Mouse (Mus musculus) thymus, adult 2 months (tissue): ENCODE measurements around the gene Ndufaf3. TPM values are rescaled to one million over a fixed set of nuclear protein-coding genes. Genes with fewer than 3 reads are reported as not detected.
"Not testable (repeated sequence)": the region's sequence is repeated elsewhere in the genome, so short reads cannot be mapped to it uniquely, and the experiment has no call there.

Source experiments
- DNase-seq: peaks from one replicate; pipeline ENCODE4 v3.0.0; 2021
- H3K27ac ChIP-seq: fragments of 200-500 bp; 2 replicates; pipeline ENCODE4 v1.5.1; 2012; ENCODE audit warnings: low read length, control low read depth; ENCODE audit not compliant: control insufficient read depth, insufficient read depth
- H3K27me3 ChIP-seq: fragments of 200-500 bp; 2 replicates; pipeline ENCODE4 v1.6.1; 2012; ENCODE audit warnings: mild to moderate bottlenecking, low read length, moderate library complexity, mixed read lengths; ENCODE audit not compliant: control insufficient read depth, insufficient read depth
- H3K36me3 ChIP-seq: fragments of 200-500 bp; 2 replicates; pipeline ENCODE4 v1.6.1; 2012; ENCODE audit warnings: mild to moderate bottlenecking, low read length, moderate library complexity; ENCODE audit not compliant: control insufficient read depth, insufficient read depth
- H3K4me1 ChIP-seq: fragments of 200-500 bp; replicated peaks from 2 replicates; pipeline ENCODE4 v1.6.1; 2012; ENCODE audit warnings: low read length; ENCODE audit not compliant: control insufficient read depth, insufficient read depth
- H3K4me3 ChIP-seq: fragments of 200-500 bp; 2 replicates; pipeline ENCODE4 v1.5.1; 2012; ENCODE audit warnings: mild to moderate bottlenecking, low read length, control low read depth, moderate library complexity; ENCODE audit not compliant: control insufficient read depth, insufficient read depth
- CTCF ChIP-seq: fragments of 200-500 bp; IDR thresholded peaks from 2 replicates; pipeline ENCODE4 v1.5.1; 2012; ENCODE audit warnings: mild to moderate bottlenecking, control low read depth, low read length, moderate library complexity, borderline replicate concordance; ENCODE audit not compliant: control insufficient read depth, poor library complexity, insufficient read depth; ENCODE audit errors: extremely low read depth
- POLR2A ChIP-seq: fragments of 200-500 bp; IDR thresholded peaks from 2 replicates; pipeline ENCODE4 v1.6.1; 2012; ENCODE audit warnings: mild to moderate bottlenecking, low read length, control low read depth, moderate library complexity; ENCODE audit not compliant: control insufficient read depth, poor library complexity, insufficient read depth; ENCODE audit errors: extremely low read depth
- WGBS: fragments of 180-500 bp; shearing (Covaris S2); methylation state at CpG from one replicate; pipeline ENCODE4 v1.1.7; 2018; 5-methylcytosine and 5-hydroxymethylcytosine counted together
- polyA plus RNA-seq: library from polyadenylated mRNA; depleted of rRNA; stranded (reverse); fragments of >200 nt; gene quantifications from 2 replicates; pipeline ENCODE4 v1.2.3, GENCODE M21; 2012; rRNA removed

The Ndufaf3 gene
- 65.5 and 74.2 TPM in 2 replicates for polyA plus RNA-seq

DNA sequence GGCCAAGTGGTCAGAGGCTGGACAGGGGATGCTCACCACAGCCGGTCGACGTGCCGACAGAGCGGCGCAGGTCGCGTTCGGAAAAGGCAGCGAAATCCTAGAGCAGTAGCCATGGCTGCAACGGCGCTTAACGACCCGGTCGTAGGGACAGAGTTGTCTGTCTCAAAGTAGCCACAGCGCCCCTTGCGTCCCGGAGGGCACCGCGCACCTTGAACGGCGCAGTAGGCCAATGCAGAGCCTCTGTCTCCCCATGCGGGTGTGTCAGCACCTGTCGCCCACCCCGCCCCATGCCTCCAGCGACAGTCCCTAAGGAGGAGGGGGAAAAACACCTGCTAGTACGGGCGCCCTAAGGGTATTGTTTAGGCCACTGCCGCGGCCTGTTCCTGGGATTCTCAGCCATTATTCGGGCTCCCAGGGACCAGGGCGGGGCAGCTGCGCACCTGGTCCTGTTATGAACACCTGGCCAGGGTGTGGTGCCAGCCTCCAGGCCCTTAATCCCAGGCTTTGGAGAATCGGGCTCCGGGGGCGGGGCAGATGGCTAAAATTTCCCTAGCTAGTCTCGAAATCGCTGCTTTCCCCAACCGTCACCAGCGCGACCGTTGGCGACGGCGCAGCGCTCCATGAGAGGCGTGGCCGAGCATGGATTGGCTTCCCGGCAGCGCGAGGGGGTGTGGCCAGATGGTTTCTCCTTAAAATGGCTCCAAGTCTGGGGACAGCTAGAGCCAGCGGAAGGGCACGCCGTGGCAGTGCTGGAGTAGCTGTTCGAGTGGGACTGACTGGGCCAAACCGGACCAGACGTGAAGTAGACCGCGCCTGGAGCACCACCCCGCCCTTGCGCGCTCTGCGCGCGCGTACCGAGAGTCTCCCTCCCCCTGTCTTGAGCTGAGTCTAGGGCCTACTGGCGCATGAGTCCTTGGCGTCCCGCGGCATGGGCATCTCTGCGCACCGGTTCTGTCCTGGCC is at the start of gene Ndufaf3:
Ndufaf3 (minus strand) TSS at position 620 of the 962 bp plus-strand sequence.
- under 1% methylated on average over 73 of the region's 73 CpGs for WGBS
- Histone ChIP-seq H3K27me3 (no peaks in the 10 kb centered on the region), H3K4me1 (peaks cover 23% of the 10 kb centered on the region), H3K27ac (peak within 1 kb of the TSS; percentile 81), H3K36me3 (peaks cover 7% of the 10 kb centered on the region), H3K4me3 (peak within 1 kb of the TSS; percentile 87)
- DNase-seq: peak; percentile 98
- TF ChIP-seq CTCF: peak; percentile 95
- peak; percentile 95; the same call in 1 of the 2 replicates for TF ChIP-seq POLR2A

DNA sequence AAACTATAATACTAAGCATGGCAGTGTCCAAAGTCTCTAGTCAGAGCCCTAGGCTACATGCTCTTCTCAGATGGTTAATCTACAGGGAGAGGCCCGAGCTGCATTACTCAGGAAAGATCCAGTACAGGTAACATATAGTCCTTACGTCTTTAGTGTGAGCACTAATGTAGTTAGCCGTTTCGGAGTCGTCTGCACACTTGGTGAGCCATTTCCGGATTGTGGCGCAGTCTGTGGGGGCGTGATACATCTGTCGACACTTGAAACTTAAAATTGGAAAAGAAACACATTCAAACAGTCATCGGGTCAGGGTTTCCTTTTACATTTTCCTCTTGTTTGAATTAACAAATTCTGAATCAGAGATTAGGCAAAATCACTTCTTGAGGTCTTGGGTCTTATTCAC is 44.3 kb upstream of the Ndufaf3 start:
- Histone ChIP-seq H3K4me1 (0 out of 2 replicates have a peak, but pooled peaks cover under 1% of the 10 kb centered on the region), H3K27ac (no peak overlapping the region), H3K36me3 (peaks cover 90% of the 10 kb centered on the region), H3K4me3 (no peak overlapping the region), H3K27me3 (no peaks in the 10 kb centered on the region)
- DNase-seq: no peak
- 95% methylated on average over 10 of the region's 10 CpGs for WGBS
- no peak for TF ChIP-seq POLR2A
- no peak for TF ChIP-seq CTCF

DNA sequence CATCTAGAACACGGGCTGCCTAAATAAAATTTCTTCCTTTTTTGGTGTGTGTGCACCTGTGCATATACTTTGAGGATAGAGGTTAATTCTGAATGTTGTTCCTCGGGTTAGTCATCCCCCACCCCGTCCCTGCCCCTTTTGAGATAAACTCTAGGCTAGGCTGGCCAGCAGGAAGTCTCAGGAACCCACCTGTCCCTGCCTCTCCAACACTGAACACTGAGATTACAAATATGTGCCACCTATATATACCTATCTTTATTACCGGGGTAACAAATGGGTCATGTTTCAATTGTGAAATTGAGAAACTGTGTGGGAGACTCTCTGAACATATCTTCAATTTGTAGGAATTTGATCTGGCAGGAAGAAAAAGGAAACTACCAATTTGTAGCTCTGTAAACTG is 41.7 kb upstream of the Ndufaf3 start:
- 92% methylated on average over 4 of the region's 4 CpGs for WGBS
- Histone ChIP-seq H3K27ac (no peak overlapping the region), H3K27me3 (no peaks in the 10 kb centered on the region), H3K36me3 (peaks cover 95% of the 10 kb centered on the region), H3K4me1 (no peaks in the 10 kb centered on the region), H3K4me3 (no peak overlapping the region)
- no peak for DNase-seq
- TF ChIP-seq CTCF (no peak), POLR2A (no peak)

DNA sequence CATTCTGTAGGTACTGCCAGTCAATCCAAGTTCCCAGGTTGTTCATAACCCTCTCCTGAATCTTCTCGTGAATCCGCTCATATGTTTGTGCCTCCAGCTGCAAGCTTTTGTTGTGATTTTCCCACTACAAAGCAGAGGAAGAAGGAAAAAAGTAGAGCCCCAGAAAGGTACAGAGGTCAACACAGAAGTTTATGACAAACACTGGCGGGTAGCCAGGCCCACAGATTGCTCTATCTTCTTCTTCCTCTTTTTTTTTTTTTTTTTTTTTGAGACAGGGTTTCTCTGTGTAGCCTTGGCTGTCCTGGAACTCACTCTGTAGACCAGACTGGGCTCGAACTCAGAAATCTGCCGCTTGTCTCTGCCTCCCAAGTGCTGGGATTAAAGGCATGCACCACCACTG is 40.7 kb upstream of the Ndufaf3 start:
- not testable (repeated sequence) for DNase-seq, H3K27ac ChIP-seq, H3K27me3 ChIP-seq, H3K4me1 ChIP-seq, H3K4me3 ChIP-seq
- WGBS: 72% methylated on average over 5 of the region's 5 CpGs
- peaks cover 92% of the 10 kb centered on the region for H3K36me3 ChIP-seq

DNA sequence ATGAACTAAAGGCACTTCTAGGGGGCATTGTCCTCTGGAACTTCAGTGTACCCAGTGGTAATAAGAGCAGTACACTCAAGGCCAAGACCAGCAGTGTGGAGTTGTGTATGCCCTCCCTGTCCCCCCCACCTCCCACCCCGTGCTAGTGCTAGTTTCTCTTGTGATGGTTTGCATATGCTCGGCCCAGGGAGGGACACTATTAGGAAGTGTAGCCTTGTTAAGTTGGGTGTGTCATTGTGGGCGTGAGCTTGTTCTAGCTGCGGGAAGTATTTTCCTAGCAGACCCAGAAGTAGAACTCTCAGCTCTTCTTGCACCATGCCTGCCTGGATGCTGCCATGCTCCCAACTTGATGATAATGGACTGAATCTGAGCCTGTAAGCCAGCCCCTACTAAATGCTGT is 34.8 kb upstream of the Ndufaf3 start:
- Histone ChIP-seq H3K36me3 (peaks cover 33% of the 10 kb centered on the region), H3K27ac (no peak overlapping the region), H3K27me3 (no peaks in the 10 kb centered on the region), H3K4me1 (peaks cover 4% of the 10 kb centered on the region), H3K4me3 (no peak overlapping the region)
- no peak for DNase-seq
- 93% methylated on average over 4 of the region's 4 CpGs for WGBS
- no peak for TF ChIP-seq POLR2A
- TF ChIP-seq CTCF: no peak

DNA sequence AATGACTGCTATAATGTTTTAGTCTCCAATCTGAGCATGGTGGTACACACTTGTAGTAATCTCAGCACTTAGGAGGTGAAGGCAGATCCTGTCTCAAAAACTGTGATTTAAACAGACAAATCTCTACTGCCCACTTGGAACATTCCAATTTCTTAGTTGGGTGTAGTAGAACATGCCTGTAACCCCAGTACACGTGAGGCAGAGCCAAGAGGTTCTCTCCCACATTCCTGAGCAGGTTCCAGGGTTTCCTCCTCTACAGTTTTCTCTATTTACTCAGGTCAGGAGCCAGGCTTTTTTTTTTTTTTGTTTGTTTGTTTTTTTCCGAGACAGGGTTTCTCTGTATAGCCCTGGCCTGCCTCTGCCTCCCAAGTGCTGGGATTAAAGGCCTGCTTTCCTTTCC is 32.8 kb upstream of the Ndufaf3 start:
- no peak for TF ChIP-seq CTCF
- peaks cover 16% of the 10 kb centered on the region for H3K36me3 ChIP-seq
- H3K4me3 ChIP-seq: no peak overlapping the region
- 93% methylated on average over 2 of the region's 2 CpGs for WGBS
- DNase-seq: no peak
- no peaks in the 10 kb centered on the region for H3K27me3 ChIP-seq
- H3K27ac ChIP-seq: no peak overlapping the region
- H3K4me1 ChIP-seq: peaks cover 7% of the 10 kb centered on the region
